ENCODE assay signal across 10 mouse cellular contexts in the genomic region with DNA sequence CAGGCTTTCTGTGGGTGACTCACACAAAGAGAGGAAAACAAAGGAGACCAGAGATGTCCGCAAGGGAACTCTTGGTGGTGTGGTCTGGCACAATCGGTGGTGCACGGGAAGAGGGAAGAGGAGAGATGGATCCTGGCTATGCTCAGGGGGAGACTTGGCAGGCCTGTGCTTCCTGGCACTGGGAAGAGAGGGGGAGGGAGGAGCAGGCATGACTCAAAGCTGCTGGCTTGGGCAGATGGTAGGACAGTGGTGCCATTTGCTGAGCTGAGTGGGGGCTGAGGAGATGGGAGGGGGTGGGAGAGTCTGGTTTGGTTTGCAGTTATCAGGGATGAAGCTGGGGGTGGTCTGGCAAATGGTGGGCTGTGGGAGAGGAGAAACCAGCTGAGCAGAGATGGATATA. TPM values are rescaled to one million over a fixed set of nuclear protein-coding genes. Genes with fewer than 3 reads are reported as not detected.
A peak's percentile ranks its signal among the peaks of the same experiment; 100 is the strongest.
DNase-seq lines count a peak whose midpoint lies in the region; TF ChIP-seq lines count a peak whose summit lies in the region.
"Had no signal": no experiment of that assay in that cellular context is flagged by ENCODE, and none has a peak within 500 bp of the region (broad histone marks: within the 10 kb centered on the region; RNA-seq: fewer than 3 reads in every experiment).

No protein-coding gene starts in this region.

- no peak overlapping the region for H3K27ac ChIP-seq in heart, adult 2 months
- peak overlapping the region; percentile 5; the same call in 1 of the 2 replicates for H3K27ac ChIP-seq in limb, embryonic 10.5 days

- no peaks in the 10 kb centered on the region for H3K4me1 ChIP-seq in heart, adult 2 months (ENCODE audit: control insufficient read depth, insufficient read depth, low read length)
- peaks cover 27% of the 10 kb centered on the region for H3K4me1 ChIP-seq in limb, embryonic 10.5 days

- H3K79me2 ChIP-seq in heart, adult 2 months (replicated peaks; ENCODE audit: control insufficient read depth, insufficient read depth, low read length): no peaks in the 10 kb centered on the region

- DNase-seq in heart, adult 11 months: peak; percentile 81
- no peak for DNase-seq in heart, adult 2 months
- peak; percentile 49 to 50 for DNase-seq in cerebellum, adult 18-20 months
- peak; percentile 81 to 84 for DNase-seq in frontal cortex, postnatal 36 days (ENCODE audit: low spot score in 2 of 2)
- DNase-seq in limb, embryonic 10.5 days (ENCODE audit: low spot score): no peak
- DNase-seq in urinary bladder, postnatal 14 days (ENCODE audit: low spot score): no peak
- DNase-seq in ovary, postnatal 36 days (ENCODE audit: low spot score): no peak
- no peak for DNase-seq in embryo, embryonic 9.5 days (ENCODE audit: extremely low spot score)
- DNase-seq: kidney, postnatal 10 days; lung, postnatal 4 days had no signal

- no peaks in the 10 kb centered on the region for H3K9me3 ChIP-seq in limb, embryonic 10.5 days (replicated peaks)

- no peaks in the 10 kb centered on the region for H3K27me3 ChIP-seq in heart, adult 2 months (ENCODE audit: control insufficient read depth, insufficient read depth, low read length)
- no peaks in the 10 kb centered on the region for H3K27me3 ChIP-seq in limb, embryonic 10.5 days (ENCODE audit: low read depth, poor library complexity, severe bottlenecking)

- no peak for TF ChIP-seq POLR2A in heart, adult 2 months (IDR thresholded peaks at IDR 0.05; ENCODE audit: insufficient read depth, low read depth, low read length)

- H3K36me3 ChIP-seq in heart, adult 2 months (ENCODE audit: control insufficient read depth, insufficient read depth, low read length): no peaks in the 10 kb centered on the region
- no peaks in the 10 kb centered on the region for H3K36me3 ChIP-seq in limb, embryonic 10.5 days

- H3K4me3 ChIP-seq in heart, adult 2 months: no peak overlapping the region
- H3K4me3 ChIP-seq in limb, embryonic 10.5 days: no peak overlapping the region

- no peak overlapping the region for H3K9ac ChIP-seq in heart, adult 2 months (ENCODE audit: low read depth, low read length)

- TF ChIP-seq EP300 in heart, adult 2 months (IDR thresholded peaks at IDR 0.05; ENCODE audit: insufficient read depth, low read depth, low read length): no peak

- intact Hi-C loops in heart, adult 2 months (cut with DNase I): no loop called here

- WGBS in heart, adult 2 months: 45% methylated on average over 3 of the region's 3 CpGs
- 71% methylated on average over 3 of the region's 3 CpGs for WGBS in limb, embryonic 10.5 days

- TF ChIP-seq CTCF in heart, adult 2 months (IDR thresholded peaks at IDR 0.05): no peak

RNA-seq across cellular contexts. Expression of a gene that starts 5.1 kb away (rescaled TPM):
- total RNA-seq in heart, adult 2 months (2021): 10 to 100 TPM in 1 of 2 experiments, 1 to 10 TPM in 1; 8.4 to 10.3 TPM
- polyA plus RNA-seq in heart, adult 2 months (2012; rRNA removed): 7.3 and 10.7 TPM in 2 replicates
- 8.5 and 9.7 TPM in 2 replicates for polyA plus RNA-seq in limb, embryonic 10.5 days (2016; fragmentation: Nextera tagmentation; extraction: Ambion mirVana)

RNA-seq across cellular contexts. Expression of a gene that starts 36.1 kb away (rescaled TPM):
- total RNA-seq in heart, adult 2 months (2021): 100 to 1,000 TPM; 722 to 825 TPM
- polyA plus RNA-seq in heart, adult 2 months (2012; rRNA removed): 324 and 636 TPM in 2 replicates
- 208 and 229 TPM in 2 replicates for polyA plus RNA-seq in limb, embryonic 10.5 days (2016; fragmentation: Nextera tagmentation; extraction: Ambion mirVana)

RNA-seq across cellular contexts. Expression of a gene that starts 50.3 kb away (rescaled TPM):
- total RNA-seq in heart, adult 2 months (2021): under 1 TPM; 0.34 to 0.91 TPM
- 0.73 and 1.3 TPM in 2 replicates for polyA plus RNA-seq in heart, adult 2 months (2012; rRNA removed)
- 0.11 TPM in 1 of 2 replicates, not detected in the other for polyA plus RNA-seq in limb, embryonic 10.5 days (2016; fragmentation: Nextera tagmentation; extraction: Ambion mirVana)

Comparison
In these comparisons a context has a peak if more than half of its experiments do, and no peak if none do; other contexts are left out.
1. DNase-seq: peak in heart, adult 11 months (single experiment), cerebellum, adult 18-20 months (2 of 2) and frontal cortex, postnatal 36 days (2 of 2); none in heart, adult 2 months (0 of 2), limb, embryonic 10.5 days (single experiment), urinary bladder, postnatal 14 days (single experiment), ovary, postnatal 36 days (single experiment) and embryo, embryonic 9.5 days (single experiment).